Mouse (Mus musculus): Measurements from ENCODE around the gene Gm17535. TPM values are rescaled to one million over a fixed set of nuclear protein-coding genes. Genes with fewer than 3 reads are reported as not detected.
"Not testable (repeated sequence)": the region's sequence is repeated elsewhere in the genome, so short reads cannot be mapped to it uniquely, and the experiment has no call there.

Gm17535 gene
- polyA plus RNA-seq (2014; fragmentation: Nextera tagmentation; extraction: Ambion mirVana): not detected in 2 replicates

- not testable (repeated sequence) for H3K4me3 ChIP-seq (ENCODE audit: low read depth, low read length); DNase-seq (ENCODE audit: low spot score); H3K9me3 ChIP-seq (ENCODE audit: control insufficient read depth, low read length); ATAC-seq (ENCODE audit: insufficient number of reproducible peaks, low FRiP score, low TSS enrichment, low read depth); H3K4me1 ChIP-seq (ENCODE audit: control insufficient read depth, insufficient read depth, low read length); H3K27ac ChIP-seq (replicated peaks; ENCODE audit: low read depth, low read length); H3K9ac ChIP-seq (ENCODE audit: low read length); H3K4me2 ChIP-seq (ENCODE audit: low read depth, severe bottlenecking); H3K36me3 ChIP-seq (ENCODE audit: control insufficient read depth, insufficient read depth, low read length); H3K27me3 ChIP-seq (ENCODE audit: control insufficient read depth, insufficient read depth, low read length)
- WGBS: no CpG with 5 or more reads among the region's 8 CpGs
Measured at GRCm38 (mm10) chr9:3034299-3034698, at the start of gene Gm17535. Gene Gm17535 (plus strand): TSS chr9:3034599.

- not testable (repeated sequence) for H3K27ac ChIP-seq (replicated peaks; ENCODE audit: low read depth, low read length); H3K4me2 ChIP-seq (ENCODE audit: low read depth, severe bottlenecking); H3K4me1 ChIP-seq (ENCODE audit: control insufficient read depth, insufficient read depth, low read length); ATAC-seq (ENCODE audit: insufficient number of reproducible peaks, low FRiP score, low TSS enrichment, low read depth); H3K4me3 ChIP-seq (ENCODE audit: low read depth, low read length); H3K36me3 ChIP-seq (ENCODE audit: control insufficient read depth, insufficient read depth, low read length); H3K27me3 ChIP-seq (ENCODE audit: control insufficient read depth, insufficient read depth, low read length); H3K9me3 ChIP-seq (ENCODE audit: control insufficient read depth, low read length); H3K9ac ChIP-seq (ENCODE audit: low read length)
- 67% methylated on average over 12 of the region's 12 CpGs for WGBS
- DNase-seq (ENCODE audit: low spot score): peak; percentile 21
Measured at GRCm38 (mm10) chr9:3000445-3000972, 33.9 kb upstream of the Gm17535 start, which contains the start of gene Gm10722. Gene Gm10722 (plus strand): TSS chr9:3000922.

- H3K36me3 ChIP-seq (ENCODE audit: control insufficient read depth, insufficient read depth, low read length); H3K4me1 ChIP-seq (ENCODE audit: control insufficient read depth, insufficient read depth, low read length); ATAC-seq (ENCODE audit: insufficient number of reproducible peaks, low FRiP score, low TSS enrichment, low read depth); H3K9ac ChIP-seq (ENCODE audit: low read length); H3K4me2 ChIP-seq (ENCODE audit: low read depth, severe bottlenecking); H3K9me3 ChIP-seq (ENCODE audit: control insufficient read depth, low read length); H3K27me3 ChIP-seq (ENCODE audit: control insufficient read depth, insufficient read depth, low read length); H3K4me3 ChIP-seq (ENCODE audit: low read depth, low read length); DNase-seq (ENCODE audit: low spot score); H3K27ac ChIP-seq (replicated peaks; ENCODE audit: low read depth, low read length): not testable (repeated sequence)
- 66% methylated on average over 8 of the region's 8 CpGs for WGBS
Measured at GRCm38 (mm10) chr9:3001006-3001405, 33.4 kb upstream of the Gm17535 start.

GRCm38 (mm10) chr9:3001948-3002659 lies 32.3 kb upstream of the Gm17535 start:
- not testable (repeated sequence) for H3K36me3 ChIP-seq (ENCODE audit: control insufficient read depth, insufficient read depth, low read length); H3K9me3 ChIP-seq (ENCODE audit: control insufficient read depth, low read length); H3K4me3 ChIP-seq (ENCODE audit: low read depth, low read length); DNase-seq (ENCODE audit: low spot score); H3K9ac ChIP-seq (ENCODE audit: low read length); H3K4me2 ChIP-seq (ENCODE audit: low read depth, severe bottlenecking); H3K4me1 ChIP-seq (ENCODE audit: control insufficient read depth, insufficient read depth, low read length); H3K27me3 ChIP-seq (ENCODE audit: control insufficient read depth, insufficient read depth, low read length); H3K27ac ChIP-seq (replicated peaks; ENCODE audit: low read depth, low read length)
- WGBS: 58% methylated on average over 8 of the region's 11 CpGs
- peak; percentile 92 for ATAC-seq (ENCODE audit: insufficient number of reproducible peaks, low FRiP score, low TSS enrichment, low read depth)

- not testable (repeated sequence) for H3K36me3 ChIP-seq (ENCODE audit: control insufficient read depth, insufficient read depth, low read length); H3K27ac ChIP-seq (replicated peaks; ENCODE audit: low read depth, low read length); H3K27me3 ChIP-seq (ENCODE audit: control insufficient read depth, insufficient read depth, low read length); H3K4me1 ChIP-seq (ENCODE audit: control insufficient read depth, insufficient read depth, low read length); H3K9ac ChIP-seq (ENCODE audit: low read length); H3K4me2 ChIP-seq (ENCODE audit: low read depth, severe bottlenecking); DNase-seq (ENCODE audit: low spot score); H3K4me3 ChIP-seq (ENCODE audit: low read depth, low read length); ATAC-seq (ENCODE audit: insufficient number of reproducible peaks, low FRiP score, low TSS enrichment, low read depth); H3K9me3 ChIP-seq (ENCODE audit: control insufficient read depth, low read length)
- WGBS: 66% methylated on average over 6 of the region's 14 CpGs
Measured at GRCm38 (mm10) chr9:3002794-3003396, 31.5 kb upstream of the Gm17535 start, which contains the start of gene Gm11168. Gene Gm11168 (plus strand): TSS chr9:3003346.

GRCm38 (mm10) chr9:3006179-3006578 lies 28.2 kb upstream of the Gm17535 start:
- WGBS: 83% methylated on average over 1 of the region's 5 CpGs
- H3K27me3 ChIP-seq (ENCODE audit: control insufficient read depth, insufficient read depth, low read length); H3K9me3 ChIP-seq (ENCODE audit: control insufficient read depth, low read length); H3K9ac ChIP-seq (ENCODE audit: low read length); H3K27ac ChIP-seq (replicated peaks; ENCODE audit: low read depth, low read length); ATAC-seq (ENCODE audit: insufficient number of reproducible peaks, low FRiP score, low TSS enrichment, low read depth); H3K4me2 ChIP-seq (ENCODE audit: low read depth, severe bottlenecking); DNase-seq (ENCODE audit: low spot score); H3K4me3 ChIP-seq (ENCODE audit: low read depth, low read length); H3K4me1 ChIP-seq (ENCODE audit: control insufficient read depth, insufficient read depth, low read length); H3K36me3 ChIP-seq (ENCODE audit: control insufficient read depth, insufficient read depth, low read length): not testable (repeated sequence)

GRCm38 (mm10) chr9:3006636-3007035 lies 27.8 kb upstream of the Gm17535 start:
- H3K27ac ChIP-seq (replicated peaks; ENCODE audit: low read depth, low read length); H3K4me1 ChIP-seq (ENCODE audit: control insufficient read depth, insufficient read depth, low read length); H3K4me2 ChIP-seq (ENCODE audit: low read depth, severe bottlenecking); H3K9ac ChIP-seq (ENCODE audit: low read length); H3K9me3 ChIP-seq (ENCODE audit: control insufficient read depth, low read length); H3K4me3 ChIP-seq (ENCODE audit: low read depth, low read length); DNase-seq (ENCODE audit: low spot score); H3K36me3 ChIP-seq (ENCODE audit: control insufficient read depth, insufficient read depth, low read length); H3K27me3 ChIP-seq (ENCODE audit: control insufficient read depth, insufficient read depth, low read length): not testable (repeated sequence)
- ATAC-seq (ENCODE audit: insufficient number of reproducible peaks, low FRiP score, low TSS enrichment, low read depth): peak; percentile 79
- 69% methylated on average over 7 of the region's 8 CpGs for WGBS

GRCm38 (mm10) chr9:3007272-3007671 lies 27.1 kb upstream of the Gm17535 start:
- not testable (repeated sequence) for H3K9ac ChIP-seq (ENCODE audit: low read length); H3K9me3 ChIP-seq (ENCODE audit: control insufficient read depth, low read length); H3K27me3 ChIP-seq (ENCODE audit: control insufficient read depth, insufficient read depth, low read length); H3K4me3 ChIP-seq (ENCODE audit: low read depth, low read length); H3K4me1 ChIP-seq (ENCODE audit: control insufficient read depth, insufficient read depth, low read length); H3K36me3 ChIP-seq (ENCODE audit: control insufficient read depth, insufficient read depth, low read length); H3K27ac ChIP-seq (replicated peaks; ENCODE audit: low read depth, low read length); H3K4me2 ChIP-seq (ENCODE audit: low read depth, severe bottlenecking); DNase-seq (ENCODE audit: low spot score)
- ATAC-seq (ENCODE audit: insufficient number of reproducible peaks, low FRiP score, low TSS enrichment, low read depth): 0 out of 2 replicates have a peak, but pooled peaks have one; percentile 31
- 77% methylated on average over 7 of the region's 9 CpGs for WGBS
